Mouse (Mus musculus) midbrain, embryonic 11.5 days (tissue): ENCODE data around the gene 1700017D01Rik. TPM values are rescaled to one million over a fixed set of nuclear protein-coding genes. Genes with fewer than 3 reads are reported as not detected.
"Not testable (repeated sequence)": the region's sequence is repeated elsewhere in the genome, so short reads cannot be mapped to it uniquely, and the experiment has no call there.

Experiments
- ATAC-seq: fragments of 200-750 bp; cut with Nextera tagmentation; 2 replicates; pipeline ENCODE4 v1.8.0; 2017; ENCODE audit warnings: moderate TSS enrichment, moderate library complexity; ENCODE audit not compliant: low FRiP score
- DNase-seq: peaks from one replicate; pipeline ENCODE4 v3.0.0; 2015; ENCODE audit warnings: low spot score; ENCODE audit errors: missing footprints
- H3K27ac ChIP-seq: fragments of 300-500 bp; sonication (generic); 2 replicates; pipeline ENCODE4 v1.5.1; 2014; ENCODE audit warnings: low read depth, low read length
- H3K27me3 ChIP-seq: fragments of 300-500 bp; sonication (generic); 2 replicates; pipeline ENCODE4 v1.6.1; 2014; ENCODE audit warnings: mild to moderate bottlenecking, low read length, moderate library complexity, mixed read lengths; ENCODE audit not compliant: control insufficient read depth, insufficient read depth
- H3K36me3 ChIP-seq: fragments of 300-500 bp; sonication (generic); 2 replicates; pipeline ENCODE4 v1.6.1; 2014; ENCODE audit warnings: mild to moderate bottlenecking, low read length, moderate library complexity, mixed read lengths; ENCODE audit not compliant: control insufficient read depth, insufficient read depth
- H3K4me1 ChIP-seq: fragments of 300-500 bp; sonication (generic); 2 replicates; pipeline ENCODE4 v1.6.1; 2014; ENCODE audit warnings: low read length; ENCODE audit not compliant: control insufficient read depth, insufficient read depth
- H3K4me2 ChIP-seq: fragments of 300-500 bp; sonication (generic); 2 replicates; pipeline ENCODE4 v1.6.1; 2014; ENCODE audit warnings: mild to moderate bottlenecking, moderate library complexity
- H3K4me3 ChIP-seq: fragments of 300-500 bp; sonication (generic); 2 replicates; pipeline ENCODE4 v1.5.1; 2014; ENCODE audit warnings: low read depth, low read length
- H3K9ac ChIP-seq: fragments of 300-500 bp; sonication (generic); 2 replicates; pipeline ENCODE4 v1.6.1; 2014; ENCODE audit warnings: low read length
- H3K9me3 ChIP-seq: fragments of 300-500 bp; sonication (generic); 2 replicates; pipeline ENCODE4 v1.6.1; 2016; ENCODE audit warnings: low read length; ENCODE audit not compliant: control insufficient read depth
- WGBS: fragments of 180-500 bp; shearing (Covaris S2); extraction: QIAGEN DNeasy Blood & Tissue Kit; methylation state at CpG from one replicate; pipeline ENCODE4 v1.1.7; 2014; 5-methylcytosine and 5-hydroxymethylcytosine counted together
- polyA plus RNA-seq: library from polyadenylated mRNA; unstranded; fragments of >200 nt; fragmentation: Nextera tagmentation; extraction: Ambion mirVana; gene quantifications from 2 replicates; pipeline ENCODE4 v1.2.1, GENCODE M21; 2014

Gene 1700017D01Rik
- polyA plus RNA-seq, 1 experiment from 2014 or later: not detected

GRCm38 (mm10) chr19:11055700-11056099 lies 75.0 kb downstream of the 1700017D01Rik start:
- not testable (repeated sequence) for H3K27me3 ChIP-seq, DNase-seq
- WGBS: 94% methylated on average over 1 of the region's 1 CpGs

DNA sequence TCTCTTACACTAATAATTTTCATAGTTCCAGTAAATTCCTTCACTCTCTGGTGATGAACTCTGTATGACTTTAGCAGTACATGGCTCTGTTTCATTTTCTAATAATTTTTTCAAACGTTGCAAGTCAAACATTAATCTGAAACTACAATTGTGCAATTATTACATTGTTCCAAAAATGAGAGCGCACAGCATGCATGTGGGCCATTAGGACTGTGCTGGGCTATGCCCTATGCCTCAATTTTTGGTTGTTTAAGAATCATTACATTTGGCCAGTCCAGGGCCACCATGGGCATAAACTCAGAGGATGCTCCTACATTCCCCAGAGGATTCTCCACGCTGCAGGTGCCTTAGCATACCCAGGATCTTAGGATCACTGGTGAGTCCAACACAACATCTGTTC lies 77.4 kb downstream of the 1700017D01Rik start:
- H3K27ac ChIP-seq: no peak overlapping the region
- no peaks in the 10 kb centered on the region for H3K4me1 ChIP-seq
- DNase-seq (peak; percentile 6), ATAC-seq (no peak)
- no peak overlapping the region for H3K4me2 ChIP-seq
- no peak overlapping the region for H3K4me3 ChIP-seq
- no peaks in the 10 kb centered on the region for H3K9me3 ChIP-seq
- H3K9ac ChIP-seq: no peak overlapping the region
- H3K36me3 ChIP-seq: no peaks in the 10 kb centered on the region
- 70% methylated on average over 3 of the region's 3 CpGs for WGBS
- H3K27me3 ChIP-seq: no peaks in the 10 kb centered on the region

More at GRCm38 (mm10) chr19:11055700-11056099, 75.0 kb downstream of the 1700017D01Rik start:
- not testable (repeated sequence) for H3K9ac ChIP-seq, H3K27ac ChIP-seq, ATAC-seq, H3K36me3 ChIP-seq, H3K4me1 ChIP-seq, H3K4me2 ChIP-seq, H3K9me3 ChIP-seq, H3K4me3 ChIP-seq

DNA sequence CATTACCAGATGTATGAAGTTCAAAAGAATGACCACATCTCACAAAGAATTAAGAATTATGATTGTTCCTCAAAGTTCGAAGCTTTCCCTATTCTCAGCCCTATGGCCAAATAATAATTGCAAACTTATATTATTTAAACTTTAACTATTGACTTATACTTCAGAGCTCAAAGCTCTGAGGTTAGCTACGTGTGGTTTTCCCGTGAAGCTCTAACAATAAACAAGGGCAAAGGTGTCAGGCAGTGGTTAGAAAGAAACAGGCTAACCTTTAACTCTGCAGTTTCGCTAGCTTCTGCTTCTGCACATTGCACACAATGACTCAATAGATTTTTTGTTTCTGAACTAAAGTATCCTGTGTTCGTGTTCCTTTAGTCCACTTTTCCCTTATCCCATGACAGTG lies 77.8 kb downstream of the 1700017D01Rik start:
- H3K4me3 ChIP-seq: no peak overlapping the region
- no peaks in the 10 kb centered on the region for H3K9me3 ChIP-seq
- H3K9ac ChIP-seq: no peak overlapping the region
- H3K36me3 ChIP-seq: no peaks in the 10 kb centered on the region
- DNase-seq (peak; percentile 54), ATAC-seq (no peak)
- H3K4me1 ChIP-seq: no peaks in the 10 kb centered on the region
- WGBS: 72% methylated on average over 5 of the region's 5 CpGs
- H3K4me2 ChIP-seq: no peak overlapping the region
- H3K27ac ChIP-seq: no peak overlapping the region
- H3K27me3 ChIP-seq: no peaks in the 10 kb centered on the region

DNA sequence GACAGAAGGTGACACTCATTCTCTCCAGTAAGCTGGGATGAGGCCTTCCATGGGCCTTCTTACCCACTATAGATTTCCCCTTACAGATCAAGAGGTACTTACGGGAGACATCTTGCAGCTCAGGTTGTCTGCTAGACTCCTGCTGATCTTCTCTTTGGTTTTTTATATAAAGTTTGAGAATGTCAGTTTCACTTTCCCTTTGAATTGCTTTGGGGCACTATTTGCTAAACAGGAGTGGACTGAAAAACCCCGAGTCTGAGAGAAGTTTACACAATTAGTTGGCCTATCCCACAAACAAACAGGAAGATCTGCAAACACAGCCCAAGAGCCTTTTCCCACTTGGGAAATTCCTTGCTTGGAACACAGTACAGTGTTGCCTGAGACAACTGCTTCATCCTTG lies 80.4 kb downstream of the 1700017D01Rik start:
- DNase-seq: peak; percentile 75
- no peaks in the 10 kb centered on the region for H3K9me3 ChIP-seq
- no peak overlapping the region for H3K4me2 ChIP-seq
- no peak overlapping the region for H3K9ac ChIP-seq
- no peak overlapping the region for H3K4me3 ChIP-seq
- H3K4me1 ChIP-seq: no peaks in the 10 kb centered on the region
- no peaks in the 10 kb centered on the region for H3K36me3 ChIP-seq
- no peak overlapping the region for H3K27ac ChIP-seq
- no peak for ATAC-seq
- no peaks in the 10 kb centered on the region for H3K27me3 ChIP-seq
- 76% methylated on average over 2 of the region's 2 CpGs for WGBS

DNA sequence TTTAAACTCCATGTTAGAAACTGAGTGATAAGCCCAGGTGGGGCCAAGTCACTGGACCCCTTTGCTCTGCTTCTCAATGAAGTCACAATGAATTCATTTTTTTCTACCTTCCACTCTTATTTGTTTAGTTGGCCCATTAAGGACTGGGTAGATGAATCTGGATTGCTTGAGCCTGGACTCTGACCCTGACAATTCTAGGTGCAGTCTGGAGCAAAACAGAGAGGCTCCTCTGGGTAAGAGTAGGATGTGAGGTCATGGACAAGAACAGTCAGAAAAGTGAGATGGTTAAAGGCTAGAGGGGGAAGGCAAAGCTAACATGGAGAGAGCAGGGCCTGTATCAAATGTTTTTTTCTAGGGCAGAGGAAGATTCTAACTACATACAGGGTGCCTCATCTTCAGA lies 81.2 kb downstream of the 1700017D01Rik start:
- H3K9ac ChIP-seq: no peak overlapping the region
- no peaks in the 10 kb centered on the region for H3K36me3 ChIP-seq
- DNase-seq: no peak
- no peak overlapping the region for H3K4me2 ChIP-seq
- H3K27ac ChIP-seq: no peak overlapping the region
- no peaks in the 10 kb centered on the region for H3K27me3 ChIP-seq
- no peak for ATAC-seq
- no peaks in the 10 kb centered on the region for H3K4me1 ChIP-seq
- H3K4me3 ChIP-seq: no peak overlapping the region
- H3K9me3 ChIP-seq: no peaks in the 10 kb centered on the region

DNA sequence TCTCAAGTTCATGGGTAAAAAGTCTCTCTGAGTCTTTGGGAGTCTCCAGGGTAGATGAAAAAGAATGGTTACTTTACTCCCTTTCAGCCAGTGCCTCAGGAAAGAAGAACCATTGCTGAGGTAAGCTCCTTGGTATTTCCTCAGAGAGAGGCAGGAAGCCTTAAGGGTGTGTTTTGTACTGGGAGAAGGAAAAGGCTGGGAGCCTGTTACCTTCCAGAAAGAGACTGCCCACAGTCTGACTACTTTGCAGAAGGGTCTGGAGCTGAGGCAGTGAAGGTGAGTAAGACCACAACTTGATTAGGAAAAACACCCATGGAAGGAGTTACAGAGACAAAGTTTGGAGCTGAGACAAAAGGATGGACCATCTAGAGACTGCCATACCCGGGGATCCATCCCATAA lies 82.2 kb downstream of the 1700017D01Rik start:
- Histone ChIP-seq H3K4me2 (no peak overlapping the region), H3K9ac (no peak overlapping the region), H3K36me3 (no peaks in the 10 kb centered on the region), H3K27ac (no peak overlapping the region), H3K27me3 (no peaks in the 10 kb centered on the region), H3K4me1 (no peaks in the 10 kb centered on the region), H3K9me3 (no peaks in the 10 kb centered on the region), H3K4me3 (no peak overlapping the region)
- WGBS: 75% methylated on average over 1 of the region's 1 CpGs
- ATAC-seq: no peak
- no peak for DNase-seq

DNA sequence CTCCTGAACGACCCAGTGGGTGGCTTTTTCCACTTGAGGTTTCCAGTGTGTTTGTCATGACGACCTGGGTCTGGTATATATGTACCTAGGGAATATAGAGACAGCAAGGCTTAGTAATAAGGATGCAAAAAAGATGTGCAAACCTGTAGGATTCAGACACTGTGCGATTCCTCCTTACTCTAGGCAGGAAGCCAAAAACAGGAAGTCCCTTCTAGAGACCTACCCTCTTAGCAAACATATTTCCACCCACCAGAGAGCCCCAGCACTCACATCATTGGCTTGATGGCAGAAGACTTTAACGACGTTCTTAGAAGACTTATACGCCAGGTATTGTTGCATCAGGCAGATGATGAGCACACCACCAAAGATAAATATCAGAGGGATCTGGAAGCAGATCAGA lies 82.7 kb downstream of the 1700017D01Rik start:
- Histone ChIP-seq H3K9ac (no peak overlapping the region), H3K36me3 (no peaks in the 10 kb centered on the region), H3K9me3 (no peaks in the 10 kb centered on the region), H3K4me2 (no peak overlapping the region), H3K27me3 (no peaks in the 10 kb centered on the region), H3K4me3 (no peak overlapping the region), H3K27ac (no peak overlapping the region), H3K4me1 (no peaks in the 10 kb centered on the region)
- WGBS: 81% methylated on average over 6 of the region's 6 CpGs
- ATAC-seq (no peak), DNase-seq (peak; percentile 26)

Other genes with a start within 250 kb of the 1700017D01Rik start
- 38.7 and 41.2 TPM in 2 replicates for gene Tmem109, start 248.9 kb downstream of the 1700017D01Rik start, polyA plus RNA-seq
- 52.7 and 58.4 TPM in 2 replicates for gene Prpf19, start 235.6 kb downstream of the 1700017D01Rik start, polyA plus RNA-seq
- 0.22 TPM in 1 of 2 replicates, not detected in the other for gene Zp1, start 210.2 kb downstream of the 1700017D01Rik start, polyA plus RNA-seq
- gene Ptgdr2, start 193.7 kb downstream of the 1700017D01Rik start, polyA plus RNA-seq: 0.05 and 0.12 TPM in 2 replicates
- 20.0 and 22.5 TPM in 2 replicates for gene Ccdc86, start 181.6 kb downstream of the 1700017D01Rik start, polyA plus RNA-seq
- gene Ms4a10, start 156.2 kb downstream of the 1700017D01Rik start, polyA plus RNA-seq: not detected in 2 replicates
- gene Ms4a15, start 137.6 kb downstream of the 1700017D01Rik start, polyA plus RNA-seq: not detected in 2 replicates
- gene Ms4a18, start 112.8 kb downstream of the 1700017D01Rik start, polyA plus RNA-seq: not detected in 2 replicates
- not detected in 2 replicates for gene Ms4a8a, start 49.8 kb downstream of the 1700017D01Rik start, polyA plus RNA-seq
- gene 1700025F22Rik, start 34.4 kb upstream of the 1700017D01Rik start, polyA plus RNA-seq: not detected in 2 replicates
- not detected in 2 replicates for gene Ms4a13, start 65.9 kb upstream of the 1700017D01Rik start, polyA plus RNA-seq
- not detected in 2 replicates for gene Ms4a12, start 101.6 kb upstream of the 1700017D01Rik start, polyA plus RNA-seq
- gene Ms4a1, start 135.4 kb upstream of the 1700017D01Rik start, polyA plus RNA-seq: not detected in 2 replicates
- not detected in 2 replicates for gene Ms4a5, start 153.0 kb upstream of the 1700017D01Rik start, polyA plus RNA-seq
- gene Ms4a14, start 183.6 kb upstream of the 1700017D01Rik start, polyA plus RNA-seq: 0.14 TPM in 1 of 2 replicates, not detected in the other
- 1.1 and 1.2 TPM in 2 replicates for gene Ms4a7, start 205.3 kb upstream of the 1700017D01Rik start, polyA plus RNA-seq
- gene Ms4a4a, start 244.6 kb upstream of the 1700017D01Rik start, polyA plus RNA-seq: 1.9 and 2.0 TPM in 2 replicates